Mouse (Mus musculus) G1E (cell line): ENCODE results near the gene Ccdc82. TPM values are rescaled to one million over a fixed set of nuclear protein-coding genes. Genes with fewer than 3 reads are reported as not detected.

Source experiments
- ATAC-seq: 2 replicates; pipeline ENCODE4 v1.8.0; 2016; ENCODE audit warnings: mild to moderate bottlenecking; ENCODE audit not compliant: insufficient number of reproducible peaks, poor library complexity, low FRiP score, severe bottlenecking; ENCODE audit errors: extremely low read depth
- DNase-seq: peaks from one replicate; pipeline ENCODE4 v3.0.0; 2012; ENCODE audit warnings: low spot score
- H3K27me3 ChIP-seq: 2 replicates; pipeline ENCODE4 v1.6.1; 2012; ENCODE audit warnings: mild to moderate bottlenecking, low read length, inconsistent platforms; ENCODE audit not compliant: insufficient read depth
- H3K36me3 ChIP-seq: replicated peaks from 2 replicates; pipeline ENCODE3; 2012; ENCODE audit warnings: mild to moderate bottlenecking, inconsistent platforms
- H3K4me1 ChIP-seq: 2 replicates; pipeline ENCODE4 v1.6.1; 2012; ENCODE audit warnings: low read depth, low read length, inconsistent platforms, mixed read lengths; ENCODE audit not compliant: insufficient read depth
- H3K4me3 ChIP-seq: 2 replicates; pipeline ENCODE4 v1.5.1; 2012; ENCODE audit warnings: low read depth, mild to moderate bottlenecking, inconsistent platforms, low read length, moderate library complexity, mixed read lengths
- H3K9me3 ChIP-seq: replicated peaks from 2 replicates; pipeline ENCODE4 v1.6.1; 2012; ENCODE audit warnings: inconsistent platforms
- CTCF ChIP-seq: IDR thresholded peaks from 2 replicates; pipeline ENCODE4 v1.5.1; 2012; ENCODE audit warnings: low read depth, low read length, inconsistent platforms, mixed read lengths
- GATA1 ChIP-seq: IDR thresholded peaks from 2 replicates; pipeline ENCODE4 v1.6.1; 2012; ENCODE audit warnings: borderline replicate concordance, low read length, inconsistent platforms, mixed read lengths
- GATA2 ChIP-seq: IDR thresholded peaks from 2 replicates; pipeline ENCODE4 v1.6.1; 2012; ENCODE audit warnings: low read depth, low read length, inconsistent platforms, borderline replicate concordance
- POLR2AphosphoS5 ChIP-seq: IDR thresholded peaks from 2 replicates; pipeline ENCODE4 v1.6.1; 2012; ENCODE audit warnings: low read depth, low read length, inconsistent platforms; ENCODE audit not compliant: insufficient replicate concordance
- TAL1 ChIP-seq: conservative IDR thresholded peaks from 2 replicates; pipeline ENCODE4 v1.6.1; 2012; ENCODE audit warnings: low read depth, low read length, inconsistent platforms, mixed read lengths
- polyA plus RNA-seq: library from polyadenylated mRNA; stranded (reverse); fragments of >175 nt; gene quantifications from 2 replicates; pipeline ENCODE4 v1.2.3, GENCODE M21; 2012
- total RNA-seq, 2 experiments: library from RNA; stranded (forward) in 1 of 2; stranded (reverse) in 1 of 2; fragments of 200-1000 nt in 1 of 2; fragments of >200 nt in 1 of 2; fragmentation: Nextera tagmentation in 1 of 2; gene quantifications; 2 replicates each; pipeline ENCODE4 v1.2.3; 2014 to 2017

Gene Ccdc82
- 72.8 and 74.6 TPM in 2 replicates for total RNA-seq (2014; fragmentation: Nextera tagmentation)
- total RNA-seq (2017), result 52.1 and 59.1 TPM in 2 replicates
- polyA plus RNA-seq, result 2.2 and 3.6 TPM in 2 replicates

- no peak for TF ChIP-seq POLR2AphosphoS5
- TF ChIP-seq CTCF, result no peak
- TF ChIP-seq TAL1, result peak; percentile 57; the same call in 1 of the 2 replicates
- no peak for TF ChIP-seq GATA1
- no peaks in the 10 kb centered on the region for H3K27me3 ChIP-seq
- H3K4me1 ChIP-seq, result peaks cover 35% of the 10 kb centered on the region
- H3K36me3 ChIP-seq, result no peaks in the 10 kb centered on the region
- H3K9me3 ChIP-seq, result no peaks in the 10 kb centered on the region
- peak within 1 kb of the TSS; percentile 83 for H3K4me3 ChIP-seq
- peak; percentile 69 for DNase-seq
- peak; percentile 88 for ATAC-seq
Observed at GRCm38 (mm10) chr9:13246815-13247638, at the start of gene Ccdc82. Gene Ccdc82 (plus strand): TSS chr9:13246955.

DNA sequence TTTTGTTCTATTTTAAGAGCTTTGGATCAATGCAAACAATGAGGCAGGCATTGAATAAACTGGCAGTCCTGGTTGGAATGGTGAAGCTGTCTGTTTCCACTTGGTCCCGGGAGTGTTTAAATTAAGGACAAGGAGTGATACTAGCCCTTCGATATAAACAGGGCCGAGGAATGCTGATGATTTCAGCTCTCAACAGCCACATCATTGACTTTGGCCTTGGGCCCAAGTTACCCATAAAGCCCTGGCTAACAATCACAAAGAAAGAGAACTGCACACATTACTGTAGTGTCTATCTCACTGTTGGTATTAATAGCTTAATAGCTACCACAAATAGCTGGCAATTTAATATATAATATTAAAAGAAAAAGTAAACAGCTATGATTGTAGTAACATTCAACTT lies 46.7 kb upstream of the Ccdc82 start:
- no peak for ATAC-seq
- TF ChIP-seq POLR2AphosphoS5 (no peak), CTCF (no peak), TAL1 (no peak), GATA1 (no peak), GATA2 (no peak)
- no peak overlapping the region for H3K4me3 ChIP-seq

DNA sequence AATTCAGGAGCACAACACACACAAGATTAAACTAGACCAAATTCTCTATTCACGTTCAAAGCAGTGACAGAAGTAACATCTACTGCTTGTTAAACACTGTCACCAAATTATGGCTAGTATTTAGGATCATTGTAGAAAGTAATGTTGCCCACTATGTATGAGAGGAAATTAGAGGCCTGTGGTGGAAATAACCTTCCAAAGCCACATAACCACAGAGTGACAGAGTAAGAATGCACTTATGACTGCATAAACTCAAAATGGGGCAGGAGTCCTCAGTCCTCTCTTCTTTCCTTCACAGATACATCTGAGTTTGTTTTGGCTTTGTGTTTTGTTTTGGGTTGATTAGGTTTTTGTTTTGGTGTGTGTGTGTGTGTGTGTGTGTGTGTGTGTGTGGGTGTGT lies 43.6 kb upstream of the Ccdc82 start:
- H3K4me1 ChIP-seq, result peaks cover 18% of the 10 kb centered on the region
- no peak for DNase-seq
- no peak overlapping the region for H3K4me3 ChIP-seq
- no peak for TF ChIP-seq POLR2AphosphoS5
- no peak for TF ChIP-seq GATA2
- TF ChIP-seq TAL1, result no peak
- TF ChIP-seq CTCF, result no peak
- no peak for TF ChIP-seq GATA1
- no peaks in the 10 kb centered on the region for H3K9me3 ChIP-seq
- no peak for ATAC-seq
- no peaks in the 10 kb centered on the region for H3K36me3 ChIP-seq
- H3K27me3 ChIP-seq, result no peaks in the 10 kb centered on the region

More for the DNA sequence above, 46.7 kb upstream of the Ccdc82 start:
- Histone ChIP-seq H3K9me3 (no peaks in the 10 kb centered on the region), H3K36me3 (no peaks in the 10 kb centered on the region), H3K4me1 (peaks cover 18% of the 10 kb centered on the region), H3K27me3 (no peaks in the 10 kb centered on the region)
- peak; percentile 4 for DNase-seq

- H3K4me1 ChIP-seq, result peaks cover 18% of the 10 kb centered on the region
- H3K4me3 ChIP-seq, result no peak overlapping the region
- TF ChIP-seq TAL1 (peak; percentile 54), POLR2AphosphoS5 (no peak)
- no peaks in the 10 kb centered on the region for H3K9me3 ChIP-seq
- DNase-seq (no peak), ATAC-seq (peak; percentile 77)
- no peaks in the 10 kb centered on the region for H3K36me3 ChIP-seq
- H3K27me3 ChIP-seq, result no peaks in the 10 kb centered on the region
Observed at GRCm38 (mm10) chr9:13203681-13204080, 43.1 kb upstream of the Ccdc82 start.

DNA sequence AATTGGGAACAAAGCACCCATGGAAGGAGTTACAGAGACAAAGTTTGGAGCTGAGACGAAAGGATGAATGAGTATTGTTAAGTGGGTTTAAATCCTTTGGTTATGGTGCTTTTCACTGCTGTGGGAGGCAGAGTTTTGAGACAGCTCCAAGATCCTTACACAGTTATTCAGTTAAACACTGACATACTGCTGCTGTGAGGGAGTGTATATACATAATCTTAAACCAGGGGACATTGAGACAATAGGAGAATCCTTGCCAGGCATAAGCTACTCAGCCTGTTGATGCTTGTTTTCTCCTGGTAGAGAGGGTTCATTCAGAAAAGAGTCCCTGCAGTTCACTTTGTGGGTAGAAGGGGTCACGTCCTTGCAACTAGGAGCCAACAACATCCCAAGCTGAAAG lies 40.4 kb upstream of the Ccdc82 start:
- ATAC-seq (no peak), DNase-seq (no peak)
- Histone ChIP-seq H3K4me3 (no peak overlapping the region), H3K9me3 (no peaks in the 10 kb centered on the region), H3K36me3 (no peaks in the 10 kb centered on the region), H3K4me1 (peaks cover 18% of the 10 kb centered on the region), H3K27me3 (no peaks in the 10 kb centered on the region)
- TF ChIP-seq TAL1 (no peak), CTCF (no peak), POLR2AphosphoS5 (no peak), GATA2 (no peak), GATA1 (no peak)

DNA sequence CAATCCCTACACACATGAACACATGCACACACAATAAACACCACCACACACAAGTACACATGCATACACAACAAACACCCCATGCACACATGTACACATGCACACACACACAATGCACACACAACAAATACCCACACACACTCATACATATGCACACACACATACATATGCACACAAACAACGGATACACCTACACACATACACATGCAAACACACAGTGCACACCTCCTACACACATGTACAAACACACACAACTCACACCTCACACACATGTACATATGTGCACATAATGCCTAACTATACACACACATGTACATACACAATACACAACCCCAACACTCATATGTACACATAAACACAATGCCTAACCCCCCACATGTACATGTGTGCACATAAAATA lies 20.9 kb upstream of the Ccdc82 start:
- no peak for DNase-seq
- ATAC-seq, result no peak
- TF ChIP-seq POLR2AphosphoS5 (no peak), TAL1 (no peak), GATA1 (no peak), CTCF (no peak), GATA2 (no peak)

More for the DNA sequence above, 20.9 kb upstream of the Ccdc82 start:
- no peaks in the 10 kb centered on the region for H3K4me1 ChIP-seq
- H3K4me3 ChIP-seq, result no peak overlapping the region
- peaks cover 3% of the 10 kb centered on the region; the same call in 1 of the 2 replicates for H3K27me3 ChIP-seq
- H3K36me3 ChIP-seq, result no peaks in the 10 kb centered on the region
- H3K9me3 ChIP-seq, result peaks cover 2% of the 10 kb centered on the region; the same call in 1 of the 2 replicates
